20 mouse cellular contexts compared by ENCODE assay signal in genomic region chr10:62222777-62223176, GRCm38 (mm10). TPM values are rescaled to one million over a fixed set of nuclear protein-coding genes. Genes with fewer than 3 reads are reported as not detected.
DNase-seq lines count a peak whose midpoint lies in the region; ATAC-seq and TF ChIP-seq lines count a peak whose summit lies in the region.
"Had no signal": no experiment of that assay in that cellular context is flagged by ENCODE, and none has a peak within 500 bp of the region (broad histone marks: within the 10 kb centered on the region; RNA-seq: fewer than 3 reads in every experiment).

No protein-coding gene starts in this region.

- WGBS in lung, embryonic 15.5 days, result 48% methylated on average over 17 of the region's 17 CpGs
- WGBS in stomach, embryonic 14.5 days, result 55% methylated on average over 17 of the region's 17 CpGs

- no peaks in the 10 kb centered on the region for H3K36me3 ChIP-seq in lung, embryonic 15.5 days
- no peaks in the 10 kb centered on the region for H3K36me3 ChIP-seq in stomach, embryonic 14.5 days (ENCODE audit: control insufficient read depth, insufficient read depth, low read length)
- H3K36me3 ChIP-seq: forebrain, embryonic 15.5 days; hindbrain, embryonic 12.5 days; limb, embryonic 10.5 days; liver, embryonic 13.5 days had no signal

- no peaks in the 10 kb centered on the region for H3K27me3 ChIP-seq in lung, embryonic 15.5 days
- H3K27me3 ChIP-seq in stomach, embryonic 14.5 days (ENCODE audit: control insufficient read depth, insufficient read depth, low read length), result no peaks in the 10 kb centered on the region
- H3K27me3 ChIP-seq: forebrain, embryonic 15.5 days; hindbrain, embryonic 12.5 days; liver, embryonic 13.5 days had no signal

- TF ChIP-seq CTCF in left cerebral cortex, adult 2 months (IDR thresholded peaks at IDR 0.05), result no peak

- peak overlapping the region; percentile 28; the same call in 1 of the 2 replicates for H3K4me2 ChIP-seq in lung, embryonic 15.5 days
- 0 out of 2 replicates have a peak overlapping the region, but pooled peaks have one; percentile 2 for H3K4me2 ChIP-seq in stomach, embryonic 14.5 days (replicated peaks; ENCODE audit: low read depth, low read length)
- H3K4me2 ChIP-seq: forebrain, embryonic 15.5 days; hindbrain, embryonic 12.5 days; liver, embryonic 13.5 days had no signal

- ATAC-seq in lung, embryonic 15.5 days (ENCODE audit: borderline replicate concordance, extremely low read depth, low FRiP score, low TSS enrichment), result peak; percentile 82
- peak; percentile 81 for ATAC-seq in stomach, embryonic 14.5 days (ENCODE audit: insufficient number of reproducible peaks, insufficient read depth, low FRiP score, low read depth)
- ATAC-seq: activated CD4-positive, CD25-positive, alpha-beta regulatory T cell, adult 4 months; forebrain, embryonic 15.5 days had no signal

- no peaks in the 10 kb centered on the region for H3K9me3 ChIP-seq in lung, embryonic 15.5 days
- no peaks in the 10 kb centered on the region for H3K9me3 ChIP-seq in stomach, embryonic 14.5 days (ENCODE audit: control insufficient read depth, low read depth, low read length)
- H3K9me3 ChIP-seq: forebrain, embryonic 15.5 days; hindbrain, embryonic 12.5 days; limb, embryonic 10.5 days; liver, embryonic 13.5 days had no signal

- no peak overlapping the region for H3K4me3 ChIP-seq in lung, embryonic 15.5 days
- no peak overlapping the region for H3K4me3 ChIP-seq in stomach, embryonic 14.5 days (ENCODE audit: low read depth, low read length)
- H3K4me3 ChIP-seq in left cerebral cortex, adult 2 months, result no peak overlapping the region
- H3K4me3 ChIP-seq: forebrain, embryonic 15.5 days; hindbrain, embryonic 12.5 days; limb, embryonic 10.5 days; liver, embryonic 13.5 days had no signal

- H3K9ac ChIP-seq in lung, embryonic 15.5 days, result no peak overlapping the region
- H3K9ac ChIP-seq in stomach, embryonic 14.5 days (replicated peaks; ENCODE audit: low read depth, low read length), result no peak overlapping the region
- H3K9ac ChIP-seq: forebrain, embryonic 15.5 days; hindbrain, embryonic 12.5 days had no signal

- peak overlapping the region; percentile 87 for H3K27ac ChIP-seq in lung, embryonic 15.5 days
- H3K27ac ChIP-seq in stomach, embryonic 14.5 days (ENCODE audit: low read length), result peak overlapping the region; percentile 78
- H3K27ac ChIP-seq in left cerebral cortex, adult 2 months, result no peak overlapping the region
- H3K27ac ChIP-seq: forebrain, embryonic 15.5 days; hindbrain, embryonic 12.5 days; limb, embryonic 10.5 days; liver, embryonic 13.5 days had no signal

- H3K4me1 ChIP-seq in lung, embryonic 15.5 days, result peaks cover 60% of the 10 kb centered on the region
- H3K4me1 ChIP-seq in stomach, embryonic 14.5 days (ENCODE audit: control insufficient read depth, insufficient read depth, low read length), result peaks cover 9% of the 10 kb centered on the region; the same call in 1 of the 2 replicates
- H3K4me1 ChIP-seq: forebrain, embryonic 15.5 days; hindbrain, embryonic 12.5 days had no signal

- intact Hi-C loops in left cerebral cortex, adult 2 months (cut with DNase I), result no loop called here

- DNase-seq in urinary bladder, adult 2 months (ENCODE audit: low spot score), result peak; percentile 40
- DNase-seq in urinary bladder, postnatal 10 days (ENCODE audit: low spot score), result no peak
- DNase-seq in left cerebral cortex, adult 2 months (ENCODE audit: extremely low spot score in 1 of 2, low spot score in 2 of 2), result no peak
- no peak for DNase-seq in neural tube, embryonic 10.5 days (ENCODE audit: extremely low spot score, low spot score)
- DNase-seq in frontal cortex, postnatal 10 days (ENCODE audit: low spot score in 2 of 2), result no peak
- DNase-seq: cerebellum, adult 11 months; cerebellum, postnatal 36 days; gastrocnemius, postnatal 25 days; kidney, adult 8-10 months; liver, embryonic 13.5 days; thymus, postnatal 25 days had no signal

RNA-seq across cellular contexts. Expression of gene Tspan15, which starts 8.3 kb away (rescaled TPM):
- 37.2 and 41.5 TPM in 2 replicates for polyA plus RNA-seq in urinary bladder, adult 2 months (2012; rRNA removed)
- polyA plus RNA-seq in lung, embryonic 15.5 days (2015; fragmentation: Nextera tagmentation; extraction: Ambion mirVana), result 66.5 and 84.5 TPM in 2 replicates
- polyA plus RNA-seq in stomach, embryonic 14.5 days (2014; fragmentation: Nextera tagmentation; extraction: Ambion mirVana), result 32.4 and 32.8 TPM in 2 replicates
- 10 to 100 TPM in 1 of 2 experiments, 1 to 10 TPM in 1; 8.5 to 10.4 TPM for total RNA-seq in left cerebral cortex, adult 2 months (2021)

RNA-seq across cellular contexts. Expression of gene Tacr2, which starts 29.5 kb away (rescaled TPM):
- 4.2 and 10.7 TPM in 2 replicates for polyA plus RNA-seq in urinary bladder, adult 2 months (2012; rRNA removed)
- 0.56 and 0.72 TPM in 2 replicates for polyA plus RNA-seq in lung, embryonic 15.5 days (2015; fragmentation: Nextera tagmentation; extraction: Ambion mirVana)
- 0.14 and 0.69 TPM in 2 replicates for polyA plus RNA-seq in stomach, embryonic 14.5 days (2014; fragmentation: Nextera tagmentation; extraction: Ambion mirVana)
- total RNA-seq in left cerebral cortex, adult 2 months (2021), result under 1 TPM in 1 of 2 experiments, not detected in 1; 0.34 TPM
- total RNA-seq: gastrocnemius, postnatal 25 days; megakaryocyte-erythroid progenitor cell, adult 5-6 weeks; MEL had no signal
- polyA plus RNA-seq: activated CD4-positive, CD25-positive, alpha-beta regulatory T cell, adult 4 months; forebrain, embryonic 15.5 days; heart, embryonic 14.5 days; hindbrain, embryonic 12.5 days; limb, embryonic 10.5 days; liver, embryonic 13.5 days had no signal
